In the genomic region with DNA sequence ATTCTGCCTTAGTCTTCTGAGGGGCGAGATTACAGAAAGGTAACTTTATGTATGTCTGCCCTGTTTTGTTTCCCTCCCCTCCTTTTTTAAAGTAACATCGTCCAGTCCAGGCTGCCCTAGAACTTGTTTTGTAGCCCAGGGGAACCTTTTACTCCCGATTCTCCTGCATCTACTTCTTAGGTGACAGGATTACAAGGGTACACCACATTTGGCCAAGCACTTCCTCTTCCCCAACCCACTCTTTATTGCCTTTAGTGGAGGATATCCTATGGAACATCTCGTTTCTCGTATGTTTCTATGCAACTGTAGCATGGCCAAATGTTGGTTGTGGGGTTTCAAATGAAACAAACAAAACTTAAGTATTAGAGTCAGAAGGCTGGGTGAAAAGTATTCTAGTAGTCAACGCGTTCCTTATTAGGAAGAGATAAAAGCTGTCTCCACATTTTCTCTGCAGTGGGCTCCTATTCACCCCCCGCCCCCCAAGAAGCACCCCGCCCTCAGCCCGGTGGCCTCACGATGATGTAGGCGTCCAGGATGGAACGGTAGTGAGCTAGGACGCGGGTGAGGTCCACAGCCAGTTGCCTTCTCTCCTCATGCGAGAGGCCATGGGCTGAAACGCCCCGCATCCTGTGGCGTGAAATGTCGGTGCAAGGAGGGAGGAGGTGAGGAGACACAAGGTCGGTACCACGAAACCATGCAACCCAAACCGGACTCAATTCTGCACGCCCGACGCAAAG, we compare ENCODE assay signal across 1 mouse cellular context.
TF ChIP-seq lines count a peak whose summit lies in the region.

No protein-coding gene starts in this region.

TF ChIP-seq in CH12.LX, 34 proteins besides CTCF, POLR2A, EP300 and RAD21:
- TF ChIP-seq USF1 (IDR thresholded peaks at IDR 0.05; ENCODE audit: low read depth, low read length), result no peak
- TF ChIP-seq JUND (conservative IDR thresholded peaks at IDR 0.05; ENCODE audit: low read depth, low read length), result no peak
- no peak for TF ChIP-seq ZMIZ1 (IDR thresholded peaks at IDR 0.05; ENCODE audit: low read depth, low read length)
- TF ChIP-seq HCFC1 (IDR thresholded peaks at IDR 0.05; ENCODE audit: low read depth, low read length), result no peak
- no peak for TF ChIP-seq JUN (IDR thresholded peaks at IDR 0.05; ENCODE audit: insufficient read depth, low read depth, low read length)
- no peak for TF ChIP-seq ZKSCAN1 (IDR thresholded peaks at IDR 0.05; ENCODE audit: borderline replicate concordance, low read depth, low read length)
- no peak for TF ChIP-seq IRF4 (IDR thresholded peaks at IDR 0.05; ENCODE audit: low read depth, low read length)
- TF ChIP-seq MYC (IDR thresholded peaks at IDR 0.05; ENCODE audit: low read depth, low read length), result no peak
- TF ChIP-seq UBTF (IDR thresholded peaks at IDR 0.05; ENCODE audit: low read depth, low read length), result no peak
- no peak for TF ChIP-seq MAX (IDR thresholded peaks at IDR 0.05; ENCODE audit: low read length)
- no peak for TF ChIP-seq CHD1 (IDR thresholded peaks at IDR 0.05; ENCODE audit: low read depth, low read length)
- TF ChIP-seq RCOR1 (conservative IDR thresholded peaks at IDR 0.05; ENCODE audit: low read depth, low read length), result no peak
- no peak for TF ChIP-seq SIN3A (IDR thresholded peaks at IDR 0.05; ENCODE audit: low read length)
- no peak for TF ChIP-seq ZC3H11A (IDR thresholded peaks at IDR 0.05; ENCODE audit: low read depth, low read length)
- TF ChIP-seq E2F4 (IDR thresholded peaks at IDR 0.05; ENCODE audit: insufficient replicate concordance, low read depth, low read length), result no peak
- no peak for TF ChIP-seq MXI1 (IDR thresholded peaks at IDR 0.05; ENCODE audit: low read depth, low read length)
- TF ChIP-seq SMC3 (IDR thresholded peaks at IDR 0.05; ENCODE audit: low read depth, low read length), result no peak
- no peak for TF ChIP-seq BHLHE40 (IDR thresholded peaks at IDR 0.05; ENCODE audit: low read depth, low read length)
- no peak for TF ChIP-seq GABPA (IDR thresholded peaks at IDR 0.05; ENCODE audit: insufficient replicate concordance, low read depth, low read length)
- no peak for TF ChIP-seq USF2 (conservative IDR thresholded peaks at IDR 0.05; ENCODE audit: low read depth, low read length)
